Mouse (Mus musculus): ENCODE measurements around the gene Tpr. TPM values are rescaled to one million over a fixed set of nuclear protein-coding genes. Genes with fewer than 3 reads are reported as not detected.

Gene Tpr
- total and polyA plus RNA-seq, 2 experiments from 2014 or later: 70.8 to 137 TPM

DNA sequence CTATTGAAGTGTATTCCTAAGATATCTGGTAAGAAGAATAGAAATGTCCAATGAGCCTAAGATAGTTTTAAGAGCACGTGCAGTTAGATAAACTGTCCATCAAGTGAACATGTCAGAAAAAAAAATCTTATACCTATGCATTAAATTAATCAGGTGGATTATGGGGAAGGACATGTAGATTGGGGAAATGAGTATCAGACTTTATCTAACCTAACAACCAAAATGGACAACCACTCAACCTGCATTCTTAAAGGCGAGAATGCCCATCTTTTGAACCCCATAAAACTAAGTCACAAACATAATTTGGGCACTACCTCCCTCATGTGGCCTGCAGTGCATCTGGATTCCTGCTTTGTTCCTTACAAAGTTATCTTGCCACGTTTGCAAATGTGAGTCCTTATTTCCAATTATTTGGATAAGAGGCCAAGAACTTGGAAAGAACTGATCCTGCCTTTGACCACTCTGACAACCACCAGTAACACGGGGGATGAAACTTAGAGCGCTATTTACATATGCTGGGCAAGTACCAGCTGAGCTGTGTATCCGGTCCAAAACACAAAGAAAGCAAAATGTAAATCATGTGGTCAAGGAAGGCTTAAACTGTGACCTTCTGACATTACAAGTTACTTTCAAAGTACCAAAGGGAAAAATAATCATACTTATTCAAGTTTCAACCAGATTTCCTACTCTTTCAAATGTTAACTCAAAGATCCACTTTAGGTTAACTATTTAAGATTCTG lies 3.1 kb upstream of the Tpr start:
- Histone ChIP-seq H3K9ac (replicated peaks; ENCODE audit: low read length) (no peak overlapping the region), H3K4me3 (ENCODE audit: low read length) (no peak overlapping the region), H3K27me3 (ENCODE audit: insufficient read depth, low read length) (no peaks in the 10 kb centered on the region), H3K4me2 (ENCODE audit: low read depth, low read length) (no peak overlapping the region), H3K9me3 (ENCODE audit: low read length) (no peaks in the 10 kb centered on the region), H3K36me3 (ENCODE audit: insufficient read depth, low read length) (peaks cover 23% of the 10 kb centered on the region), H3K4me1 (ENCODE audit: insufficient read depth, low read length) (no peaks in the 10 kb centered on the region), H3K27ac (no peak overlapping the region)
- no peak for ATAC-seq
- TF ChIP-seq CTCF (IDR thresholded peaks at IDR 0.05; ENCODE audit: low read depth): no peak
- WGBS: 91% methylated on average over 6 of the region's 6 CpGs
- no peak for DNase-seq (ENCODE audit: low spot score)

DNA sequence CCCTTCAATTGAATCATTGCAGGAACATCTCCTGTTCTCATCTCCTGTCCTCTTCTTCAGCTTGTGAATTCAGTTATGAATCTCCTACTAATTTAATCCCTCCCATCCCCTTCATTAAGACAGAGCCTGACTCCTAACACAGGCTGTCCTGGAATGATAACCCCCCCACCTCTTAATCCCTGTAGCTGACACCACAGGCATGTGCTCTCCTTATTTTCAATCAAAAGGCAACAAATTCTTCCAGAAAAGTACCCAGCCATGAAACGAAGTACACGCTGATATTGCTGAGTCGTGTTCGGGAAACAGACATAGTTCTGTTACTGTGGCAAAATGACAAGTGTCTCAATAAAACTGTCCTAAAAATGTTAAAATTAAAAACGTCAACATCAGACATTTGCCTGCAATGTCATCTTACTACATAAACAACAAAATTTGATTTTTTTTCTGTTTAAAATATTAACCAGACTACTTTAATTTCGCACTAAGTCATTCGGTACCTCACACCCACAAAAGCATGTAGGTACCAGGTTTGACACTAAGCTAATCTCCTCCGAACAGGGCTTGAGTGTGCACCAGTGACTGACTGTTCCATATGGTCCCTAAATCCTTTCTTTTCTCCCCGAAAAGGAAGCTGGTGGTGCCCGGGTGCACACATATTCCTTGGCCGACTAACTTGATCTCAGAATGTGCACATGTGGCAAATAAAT lies 554 bp upstream of the Tpr start:
- ATAC-seq (peak; percentile 33), DNase-seq (ENCODE audit: low spot score) (no peak)
- peaks cover 18% of the 10 kb centered on the region for H3K36me3 ChIP-seq (ENCODE audit: insufficient read depth, low read length)
- no peak for TF ChIP-seq CTCF (IDR thresholded peaks at IDR 0.05; ENCODE audit: low read depth)
- H3K9me3 ChIP-seq (ENCODE audit: low read length): no peaks in the 10 kb centered on the region
- WGBS: 23% methylated on average over 11 of the region's 11 CpGs
- peak overlapping the region; percentile 76 for H3K9ac ChIP-seq (replicated peaks; ENCODE audit: low read length)
- peak overlapping the region; percentile 81 for H3K4me2 ChIP-seq (ENCODE audit: low read depth, low read length)
- no peaks in the 10 kb centered on the region for H3K27me3 ChIP-seq (ENCODE audit: insufficient read depth, low read length)
- peak overlapping the region; percentile 91 for H3K4me3 ChIP-seq (ENCODE audit: low read length)
- no peaks in the 10 kb centered on the region for H3K4me1 ChIP-seq (ENCODE audit: insufficient read depth, low read length)
- H3K27ac ChIP-seq: peak overlapping the region; percentile 92

DNA sequence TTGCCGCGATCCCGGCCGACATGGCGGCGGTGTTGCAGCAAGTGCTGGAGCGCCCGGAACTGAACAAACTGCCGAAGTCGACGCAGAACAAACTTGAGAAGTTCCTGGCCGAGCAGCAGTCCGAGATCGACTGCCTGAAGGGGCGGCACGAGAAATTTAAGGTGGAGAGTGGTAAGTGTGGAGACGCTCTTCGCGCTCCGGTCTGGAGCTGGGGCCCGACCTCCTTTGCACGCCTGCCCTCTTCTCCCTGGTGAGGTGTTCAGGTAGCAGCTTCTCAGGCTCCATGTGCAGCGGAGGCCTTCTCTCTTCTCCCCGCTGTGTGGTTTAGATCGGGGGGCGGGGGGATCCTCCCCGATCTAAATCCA lies 832 bp downstream of the Tpr start:
- peak overlapping the region; percentile 76 for H3K9ac ChIP-seq (replicated peaks; ENCODE audit: low read length)
- H3K9me3 ChIP-seq (ENCODE audit: low read length): no peaks in the 10 kb centered on the region
- no peaks in the 10 kb centered on the region for H3K27me3 ChIP-seq (ENCODE audit: insufficient read depth, low read length)
- peak overlapping the region; percentile 74 for H3K4me2 ChIP-seq (ENCODE audit: low read depth, low read length)
- ATAC-seq (no peak), DNase-seq (ENCODE audit: low spot score) (no peak)
- peak overlapping the region; percentile 91 for H3K4me3 ChIP-seq (ENCODE audit: low read length)
- H3K27ac ChIP-seq: peak overlapping the region; percentile 86
- peaks cover 7% of the 10 kb centered on the region for H3K36me3 ChIP-seq (ENCODE audit: insufficient read depth, low read length)
- WGBS: 0% methylated on average over 25 of the region's 27 CpGs
- TF ChIP-seq CTCF (IDR thresholded peaks at IDR 0.05; ENCODE audit: low read depth): no peak
- H3K4me1 ChIP-seq (ENCODE audit: insufficient read depth, low read length): no peaks in the 10 kb centered on the region

DNA sequence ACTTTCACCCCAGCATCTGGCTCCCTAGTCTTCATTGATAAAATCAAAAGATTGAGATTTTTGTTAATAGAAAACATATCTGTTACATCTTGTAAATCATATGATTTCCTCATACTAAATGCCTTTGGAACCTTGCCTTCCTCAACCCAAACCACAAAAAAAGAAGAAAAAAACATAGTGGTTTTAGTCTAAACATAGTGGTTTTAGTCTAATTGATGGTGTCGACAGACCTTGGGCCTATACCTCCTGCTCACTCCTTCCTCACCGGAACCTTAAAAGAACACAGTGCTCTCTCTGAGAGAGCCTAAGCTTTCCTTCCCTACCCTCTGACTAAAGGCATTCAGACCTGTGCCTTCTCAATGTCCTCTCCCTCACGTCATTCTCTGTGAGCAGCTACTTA lies 3.4 kb downstream of the Tpr start:
- ATAC-seq (no peak), DNase-seq (ENCODE audit: low spot score) (no peak)
- no peaks in the 10 kb centered on the region for H3K27me3 ChIP-seq (ENCODE audit: insufficient read depth, low read length)
- no peak overlapping the region for H3K4me3 ChIP-seq (ENCODE audit: low read length)
- no peaks in the 10 kb centered on the region for H3K9me3 ChIP-seq (ENCODE audit: low read length)
- TF ChIP-seq CTCF (IDR thresholded peaks at IDR 0.05; ENCODE audit: low read depth): no peak
- H3K36me3 ChIP-seq (ENCODE audit: insufficient read depth, low read length): peaks cover 9% of the 10 kb centered on the region
- H3K4me1 ChIP-seq (ENCODE audit: insufficient read depth, low read length): no peaks in the 10 kb centered on the region
- H3K9ac ChIP-seq (replicated peaks; ENCODE audit: low read length): no peak overlapping the region
- H3K4me2 ChIP-seq (ENCODE audit: low read depth, low read length): no peak overlapping the region
- WGBS: 98% methylated on average over 3 of the region's 3 CpGs
- H3K27ac ChIP-seq: no peak overlapping the region

DNA sequence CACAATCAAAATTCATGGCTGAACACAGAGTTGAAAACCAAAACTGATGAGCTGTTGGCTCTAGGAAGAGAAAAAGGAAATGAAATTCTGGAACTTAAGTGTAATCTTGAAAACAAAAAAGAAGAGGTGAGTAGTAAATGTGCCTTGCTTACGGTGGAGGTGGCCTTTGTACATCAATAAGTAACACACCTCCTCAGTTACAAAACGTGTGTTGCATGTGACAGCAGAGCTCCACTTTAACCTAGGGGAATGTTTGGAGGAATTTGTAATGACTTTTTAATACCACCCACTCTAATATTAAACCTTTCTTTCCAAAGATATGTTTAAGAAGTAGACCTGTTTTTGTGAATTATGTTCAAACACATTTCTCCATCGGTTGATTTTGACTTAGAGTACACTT lies 11.3 kb downstream of the Tpr start:
- Histone ChIP-seq H3K27ac (no peak overlapping the region), H3K4me3 (ENCODE audit: low read length) (no peak overlapping the region), H3K9ac (replicated peaks; ENCODE audit: low read length) (no peak overlapping the region), H3K36me3 (ENCODE audit: insufficient read depth, low read length) (peaks cover 32% of the 10 kb centered on the region; the same call in 1 of the 2 replicates), H3K4me1 (ENCODE audit: insufficient read depth, low read length) (no peaks in the 10 kb centered on the region), H3K27me3 (ENCODE audit: insufficient read depth, low read length) (no peaks in the 10 kb centered on the region), H3K4me2 (ENCODE audit: low read depth, low read length) (no peak overlapping the region), H3K9me3 (ENCODE audit: low read length) (no peaks in the 10 kb centered on the region)
- no peak for DNase-seq (ENCODE audit: low spot score)
- ATAC-seq: no peak
- no peak for TF ChIP-seq CTCF (IDR thresholded peaks at IDR 0.05; ENCODE audit: low read depth)
- 90% methylated on average over 3 of the region's 3 CpGs for WGBS

DNA sequence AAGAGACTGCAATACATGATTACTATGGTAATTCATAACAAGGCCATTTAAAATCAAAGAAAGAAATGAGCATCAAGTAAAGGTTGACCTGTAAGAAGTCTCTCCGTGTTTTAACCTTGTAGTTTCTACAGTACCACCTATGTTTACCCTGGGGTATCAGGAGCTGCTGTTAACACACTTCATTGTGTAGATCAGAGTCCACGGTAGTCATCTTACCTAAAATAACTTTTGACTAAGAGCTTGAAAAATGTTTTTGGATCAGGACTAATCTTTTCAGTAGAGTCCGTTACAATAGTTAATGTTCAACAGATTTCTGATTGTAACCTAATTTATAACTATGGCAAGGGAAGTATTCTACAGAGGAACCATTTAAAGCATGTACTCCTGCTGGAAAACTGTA lies 11.9 kb downstream of the Tpr start:
- ATAC-seq (no peak), DNase-seq (ENCODE audit: low spot score) (no peak)
- Histone ChIP-seq H3K9ac (replicated peaks; ENCODE audit: low read length) (no peak overlapping the region), H3K4me2 (ENCODE audit: low read depth, low read length) (no peak overlapping the region), H3K36me3 (ENCODE audit: insufficient read depth, low read length) (peaks cover 32% of the 10 kb centered on the region; the same call in 1 of the 2 replicates), H3K4me1 (ENCODE audit: insufficient read depth, low read length) (no peaks in the 10 kb centered on the region), H3K4me3 (ENCODE audit: low read length) (no peak overlapping the region), H3K27me3 (ENCODE audit: insufficient read depth, low read length) (no peaks in the 10 kb centered on the region), H3K27ac (no peak overlapping the region), H3K9me3 (ENCODE audit: low read length) (no peaks in the 10 kb centered on the region)
- TF ChIP-seq CTCF (IDR thresholded peaks at IDR 0.05; ENCODE audit: low read depth): no peak
- WGBS: 93% methylated on average over 3 of the region's 3 CpGs

DNA sequence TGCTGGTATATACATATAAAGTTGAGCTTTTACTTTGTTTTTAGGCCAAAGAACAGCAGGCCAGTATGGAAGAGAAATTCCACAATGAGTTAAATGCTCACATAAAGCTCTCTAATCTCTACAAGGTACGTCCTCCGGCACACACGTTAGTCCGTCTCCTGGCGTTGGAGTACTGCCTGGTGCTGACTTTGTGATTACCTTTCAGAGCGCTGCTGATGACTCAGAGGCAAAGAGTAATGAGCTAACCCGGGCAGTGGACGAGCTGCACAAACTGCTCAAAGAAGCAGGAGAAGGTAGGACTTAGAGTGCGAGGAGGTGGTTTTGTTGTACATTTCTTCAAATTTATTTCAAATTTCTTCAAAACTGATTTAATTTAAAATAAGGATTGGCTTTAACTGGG lies 14.6 kb downstream of the Tpr start:
- Histone ChIP-seq H3K27me3 (ENCODE audit: insufficient read depth, low read length) (no peaks in the 10 kb centered on the region), H3K9me3 (ENCODE audit: low read length) (no peaks in the 10 kb centered on the region), H3K4me2 (ENCODE audit: low read depth, low read length) (no peak overlapping the region), H3K36me3 (ENCODE audit: insufficient read depth, low read length) (peaks cover 41% of the 10 kb centered on the region; the same call in 1 of the 2 replicates), H3K4me3 (ENCODE audit: low read length) (no peak overlapping the region), H3K27ac (no peak overlapping the region), H3K4me1 (ENCODE audit: insufficient read depth, low read length) (no peaks in the 10 kb centered on the region), H3K9ac (replicated peaks; ENCODE audit: low read length) (no peak overlapping the region)
- DNase-seq (ENCODE audit: low spot score) (no peak), ATAC-seq (no peak)
- WGBS: 95% methylated on average over 9 of the region's 9 CpGs
- no peak for TF ChIP-seq CTCF (IDR thresholded peaks at IDR 0.05; ENCODE audit: low read depth)

Data from hindbrain, postnatal 0 days (tissue).